Mouse (Mus musculus): ENCODE data around the gene Chn2. TPM values are rescaled to one million over a fixed set of nuclear protein-coding genes. Genes with fewer than 3 reads are reported as not detected.

The Chn2 gene
- total RNA-seq, 2 experiments from 2014 or later = 5.4 to 6.2 TPM

DNA sequence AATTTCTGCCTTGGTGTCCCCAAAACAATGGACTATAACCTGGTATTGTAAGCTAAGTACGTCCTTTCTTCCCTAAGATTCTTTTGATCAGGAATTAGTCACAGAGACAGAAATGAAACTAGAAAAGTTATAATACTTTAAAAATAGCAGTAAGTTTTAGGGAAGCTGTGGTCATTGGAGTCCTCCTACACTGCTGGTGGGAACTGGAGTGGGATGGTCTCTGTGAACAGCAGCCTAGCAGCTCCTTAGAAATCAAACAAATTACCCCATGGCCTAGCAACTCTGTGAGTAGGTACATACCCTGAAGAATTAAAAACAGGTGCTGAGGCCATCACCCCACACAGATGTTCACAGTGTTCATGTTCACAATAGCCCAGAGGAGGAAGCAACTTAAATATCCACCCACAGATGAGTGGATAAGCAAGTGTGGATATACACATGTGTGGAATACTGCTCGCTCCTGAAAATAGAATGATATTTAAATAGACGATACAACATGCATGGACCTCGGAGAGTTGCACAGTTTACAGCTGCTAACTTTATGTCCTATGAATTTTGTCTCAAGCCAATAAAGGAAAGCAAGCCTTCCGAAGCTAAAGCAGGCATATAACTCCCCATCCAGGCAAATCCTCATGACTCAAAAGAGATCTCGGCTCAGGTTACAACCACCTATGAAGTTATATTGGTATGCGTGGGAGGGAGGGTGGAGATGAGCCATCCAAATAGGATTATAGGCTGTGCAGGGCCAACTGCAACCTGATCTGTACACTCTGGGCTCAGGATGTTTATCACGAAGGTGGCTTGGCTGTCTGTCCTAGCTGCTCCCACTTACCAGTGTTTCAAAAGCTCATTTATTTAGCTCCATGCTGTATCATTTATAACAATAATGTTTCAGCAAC, 209.2 kb downstream of the Chn2 start:
- DNase-seq = no peak

- no peak for DNase-seq
These were observed 212.2 kb downstream of the Chn2 start for GRCm38 (mm10) chr6:54251401-54252191.

- DNase-seq = peak; percentile 44
These were observed 213.9 kb downstream of the Chn2 start for GRCm38 (mm10) chr6:54253206-54253605.

DNA sequence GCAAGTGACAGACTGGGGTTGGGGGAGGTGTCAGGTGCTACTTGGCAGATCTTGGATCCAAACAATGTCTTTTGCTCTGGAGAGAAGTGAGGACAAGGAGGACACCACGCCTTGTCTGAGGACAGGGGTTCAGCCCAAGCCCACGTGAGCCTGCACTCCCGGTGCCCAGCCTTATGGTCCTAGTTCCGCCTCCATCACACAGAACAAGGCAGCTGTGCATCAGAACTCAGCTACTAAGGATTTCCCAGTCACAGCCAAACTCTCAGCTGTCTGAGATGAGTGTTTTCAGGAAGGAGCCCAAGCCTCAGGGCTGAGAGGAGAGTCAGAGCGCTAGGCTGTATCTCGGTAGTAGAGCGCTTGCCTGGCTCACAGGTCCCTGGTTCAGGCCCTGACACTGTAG, 214.5 kb downstream of the Chn2 start:
- DNase-seq = no peak

DNA sequence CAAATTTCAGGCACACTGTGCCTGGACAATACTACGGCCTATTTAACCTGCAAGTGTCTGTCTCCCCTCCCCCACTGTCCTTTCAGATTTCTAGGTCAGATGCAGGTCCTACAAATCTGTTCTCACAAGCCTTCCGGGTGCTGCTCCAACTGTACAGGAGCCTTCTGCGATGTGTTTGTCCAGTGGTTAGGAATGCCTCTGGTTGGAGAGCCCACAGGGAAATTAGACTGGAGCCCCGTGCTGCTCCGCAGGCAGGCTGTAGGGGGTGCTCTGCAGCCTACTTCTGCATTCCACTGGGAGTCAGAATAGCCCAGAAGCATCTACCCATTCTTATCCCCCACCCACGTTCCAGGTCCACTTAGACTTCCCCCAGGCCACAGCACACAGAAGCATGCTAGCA, 215.4 kb downstream of the Chn2 start:
- DNase-seq = no peak

- DNase-seq = no peak
These were observed 216.0 kb downstream of the Chn2 start for GRCm38 (mm10) chr6:54255321-54255720.

GRCm38 (mm10) chr6:54256397-54256796, 217.0 kb downstream of the Chn2 start:
- no peak for DNase-seq

DNA sequence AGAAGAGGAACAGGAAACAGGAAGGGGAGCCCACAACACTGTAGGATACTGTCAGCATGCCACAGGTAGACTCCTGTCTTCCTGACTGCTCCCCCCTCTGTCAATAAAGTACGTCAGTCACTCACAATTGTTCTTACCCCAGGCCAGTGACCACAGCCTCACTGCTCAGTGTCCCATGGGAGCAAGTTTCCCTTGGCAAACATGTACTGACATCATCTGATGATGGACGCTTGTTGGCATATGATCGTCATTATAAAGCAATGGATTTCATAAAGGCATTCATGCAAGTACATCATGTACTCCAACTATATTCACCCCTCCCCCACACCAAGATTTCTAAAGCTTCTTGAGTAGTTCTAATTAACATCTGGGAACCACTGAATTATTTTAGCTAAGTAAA, 218.2 kb downstream of the Chn2 start:
- DNase-seq = no peak

GRCm38 (mm10) chr6:54258462-54258861, 219.1 kb downstream of the Chn2 start:
- no peak for DNase-seq

DNA sequence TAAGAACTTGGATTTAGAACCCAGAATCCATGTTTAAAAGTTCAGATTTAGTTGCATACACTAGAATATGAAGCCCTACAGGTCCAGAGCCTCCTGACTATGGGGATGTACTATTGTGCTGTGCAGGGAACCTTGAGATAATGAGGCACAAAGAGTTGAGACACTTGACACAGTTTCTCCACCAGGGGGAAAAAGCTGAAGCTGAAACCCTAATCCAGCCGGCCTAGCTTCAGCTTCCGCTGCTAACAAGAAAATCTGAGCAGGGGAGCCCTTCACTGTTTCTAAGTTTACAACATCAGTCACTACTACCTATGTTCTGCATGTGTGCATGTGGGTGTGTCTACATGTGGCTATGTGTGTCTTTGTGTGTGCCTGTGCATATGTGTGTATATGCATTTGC, 223.4 kb downstream of the Chn2 start:
- no peak for DNase-seq

- DNase-seq = no peak
These were observed 224.5 kb downstream of the Chn2 start for GRCm38 (mm10) chr6:54263890-54264289.

GRCm38 (mm10) chr6:54264537-54264936, 225.2 kb downstream of the Chn2 start:
- no peak for DNase-seq

DNA sequence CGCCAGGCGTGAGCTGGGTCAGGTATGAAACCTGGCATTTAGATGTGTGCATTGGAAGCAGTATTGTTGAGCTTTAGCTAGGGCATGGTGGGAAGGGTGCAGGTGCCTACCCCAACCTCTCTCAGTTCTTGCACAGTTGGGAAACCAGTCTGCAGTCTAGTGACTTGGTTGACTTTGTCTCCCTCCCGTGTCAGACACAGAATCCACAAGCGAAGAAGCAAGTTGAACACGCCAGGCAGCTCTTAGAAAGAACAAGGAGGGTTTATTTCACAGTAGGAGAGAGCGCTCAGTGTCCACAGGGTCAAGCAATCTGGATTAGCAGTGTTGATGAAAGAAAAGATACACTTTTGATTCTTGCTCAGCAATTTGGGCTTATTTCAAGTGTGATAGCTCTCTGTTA, 226.0 kb downstream of the Chn2 start:
- DNase-seq = no peak

DNA sequence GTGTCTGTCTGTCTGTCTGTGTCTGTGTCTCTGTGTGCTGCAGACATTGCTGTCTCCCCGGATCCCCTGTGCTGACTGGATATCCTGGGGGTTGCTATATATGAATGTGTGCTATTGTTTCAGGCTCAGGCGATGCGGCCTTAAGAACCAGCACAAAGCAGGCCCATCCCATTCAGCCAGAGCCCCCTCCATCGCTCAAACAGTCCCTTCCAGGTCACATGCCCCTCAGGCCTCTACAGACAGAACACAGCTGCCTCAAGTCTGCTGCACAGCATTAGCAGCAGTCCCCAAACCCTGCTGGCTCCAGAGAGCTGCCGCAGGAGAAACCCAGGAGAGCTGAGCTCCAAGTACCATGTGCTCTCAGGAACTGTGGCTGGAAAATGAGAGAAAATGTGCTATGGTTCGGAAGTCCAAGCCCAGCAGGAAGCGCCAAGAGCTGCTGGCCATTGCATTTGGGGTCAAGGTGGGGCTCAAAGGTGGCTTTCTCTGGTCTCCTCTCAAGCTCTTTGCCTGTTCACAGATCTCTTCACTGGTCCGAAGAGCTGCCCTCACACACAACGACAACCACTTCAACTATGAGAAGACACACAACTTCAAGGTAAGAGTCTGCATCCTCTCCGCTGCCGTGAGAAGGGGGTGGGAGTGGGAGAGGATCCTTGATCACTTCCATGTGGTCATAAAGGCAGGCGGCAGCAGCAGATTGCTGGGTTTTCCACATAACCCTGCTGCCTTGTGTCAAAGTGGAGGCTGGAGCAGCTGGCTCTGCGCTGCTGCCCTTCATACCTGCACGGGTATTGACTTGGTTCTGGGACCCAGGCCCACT, 233.4 kb downstream of the Chn2 start:
- peak; percentile 35 for DNase-seq

DNA sequence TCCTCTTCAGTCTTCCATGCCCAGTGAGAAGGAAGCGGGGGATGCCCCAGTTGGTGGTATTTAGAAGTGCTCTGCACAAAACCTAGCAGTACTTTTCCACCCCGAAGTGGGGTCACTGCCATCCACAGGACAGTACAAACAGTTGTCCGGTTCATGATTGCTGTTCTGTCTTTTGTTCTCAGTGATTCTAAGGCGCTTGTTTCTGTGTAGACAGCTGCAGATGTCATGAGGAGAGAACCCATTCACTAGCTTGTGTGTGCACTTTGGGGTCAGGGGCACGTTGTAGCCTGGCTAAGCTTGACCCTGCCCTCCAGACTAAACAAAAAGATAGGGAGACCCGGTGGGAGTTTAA, 234.0 kb downstream of the Chn2 start:
- DNase-seq = no peak

DNA sequence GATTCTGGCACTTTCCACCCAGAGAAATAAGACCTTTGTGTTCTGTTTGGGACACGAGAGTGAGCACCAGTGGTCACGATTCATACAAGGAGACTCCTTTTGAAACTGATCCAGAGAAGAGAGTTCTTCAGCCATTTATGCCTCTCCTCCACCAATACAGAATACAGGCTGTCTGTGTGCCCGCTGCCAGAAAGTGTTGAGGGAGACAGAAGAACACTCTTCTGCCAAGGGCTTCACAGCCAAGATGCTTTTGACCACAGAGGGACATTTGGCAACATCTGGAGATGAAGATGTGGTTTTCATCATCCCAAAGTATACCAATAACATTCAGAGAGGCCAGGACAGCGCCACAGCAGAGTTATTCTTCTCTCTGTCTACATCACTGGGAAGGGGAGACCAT, 237.9 kb downstream of the Chn2 start:
- DNase-seq = no peak

- DNase-seq = peak; percentile 45
These were observed 238.5 kb downstream of the Chn2 start for GRCm38 (mm10) chr6:54277828-54278227.

DNA sequence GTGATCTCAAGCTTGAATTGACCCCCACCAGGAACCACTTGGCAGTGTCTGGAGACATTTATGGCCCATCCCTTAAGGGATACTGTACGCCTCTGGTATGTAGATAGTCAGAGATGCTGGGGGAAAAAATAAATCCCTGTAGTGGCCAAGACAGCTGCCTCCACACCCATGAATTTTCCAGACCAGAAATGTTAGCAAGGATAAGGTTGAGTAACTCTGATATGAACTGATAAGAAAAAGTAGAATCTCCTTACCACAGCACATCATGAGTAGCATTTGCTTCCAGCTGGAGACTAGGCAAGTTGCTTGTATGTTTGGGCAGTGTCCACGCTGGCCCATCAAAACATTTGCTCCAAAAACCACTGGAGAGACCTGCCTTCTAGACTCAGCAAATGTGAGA, 239.3 kb downstream of the Chn2 start:
- no peak for DNase-seq

GRCm38 (mm10) chr6:54279391-54279790, 240.0 kb downstream of the Chn2 start:
- no peak for DNase-seq

DNA sequence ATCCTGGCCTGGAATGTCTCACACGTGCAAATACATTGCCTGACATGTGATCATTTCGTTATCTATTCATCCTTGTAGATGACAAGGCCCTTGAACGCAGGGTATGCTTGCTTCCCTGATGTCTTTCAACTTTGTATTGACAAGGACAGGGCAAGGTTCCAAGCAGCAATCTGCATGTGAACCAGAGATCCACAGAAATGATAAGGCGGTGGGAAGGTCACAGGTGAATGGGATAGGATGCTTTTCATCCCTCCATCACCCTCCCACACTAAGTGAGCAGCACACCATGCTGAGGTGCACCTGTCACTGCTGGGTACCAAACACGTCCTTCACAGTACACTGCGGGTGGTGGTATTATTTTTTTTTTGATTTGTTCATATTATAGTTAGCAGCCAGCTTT, 240.9 kb downstream of the Chn2 start:
- no peak for DNase-seq

DNA sequence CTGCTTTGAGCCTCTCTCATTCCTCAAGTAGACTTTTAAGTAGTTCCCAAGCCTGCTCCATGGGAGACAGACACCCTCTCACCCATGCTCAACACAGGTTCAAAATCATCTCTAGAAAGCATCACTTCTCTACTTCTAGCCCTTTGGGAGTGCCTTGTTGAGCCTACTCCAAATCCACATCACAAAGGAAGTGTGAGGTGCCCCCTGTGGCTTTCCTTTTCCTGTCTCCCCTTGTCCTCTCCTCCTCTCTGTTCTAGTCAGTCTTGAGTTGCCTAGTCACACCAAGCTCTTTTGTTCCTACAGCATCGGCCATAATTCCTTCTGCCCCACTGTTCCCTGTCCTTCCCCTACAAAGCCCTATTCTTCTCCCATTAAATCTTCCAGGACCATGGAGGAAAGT, 243.9 kb downstream of the Chn2 start:
- DNase-seq = no peak

GRCm38 (mm10) chr6:54284167-54284711, 244.9 kb downstream of the Chn2 start:
- DNase-seq = no peak

DNA sequence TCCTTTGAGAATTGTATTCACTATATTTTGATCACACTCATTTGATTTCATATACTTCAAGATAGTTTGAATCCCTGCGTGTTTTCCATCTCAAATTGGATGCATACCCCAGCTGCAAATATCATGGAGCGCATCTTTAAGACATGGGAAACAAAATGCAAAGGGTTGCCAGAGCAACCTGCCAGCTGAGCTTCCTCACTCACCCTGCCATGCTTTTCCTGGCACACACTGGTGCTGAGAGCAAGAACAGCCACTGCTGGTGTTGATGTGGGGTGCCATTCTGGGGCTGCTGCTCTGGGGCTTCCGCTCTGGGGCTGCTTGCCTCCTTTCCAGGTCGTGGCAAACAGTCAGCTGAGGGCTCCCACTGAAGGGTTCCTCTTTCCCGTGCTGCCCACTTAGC, 247.5 kb downstream of the Chn2 start:
- DNase-seq = no peak

All from heart, postnatal 4 days (tissue).